In genomic region chr12:3618144-3619020, GRCm38 (mm10) we compare ENCODE assay signal across 17 mouse cellular contexts. TPM values are rescaled to one million over a fixed set of nuclear protein-coding genes. Genes with fewer than 3 reads are reported as not detected.
DNase-seq lines count a peak whose midpoint lies in the region; ATAC-seq and TF ChIP-seq lines count a peak whose summit lies in the region.
"Had no signal": no experiment of that assay in that cellular context is flagged by ENCODE, and none has a peak within 500 bp of the region (broad histone marks: within the 10 kb centered on the region; RNA-seq: fewer than 3 reads in every experiment).

No protein-coding gene starts in this region.

- H3K9me3 ChIP-seq in heart, embryonic 12.5 days (replicated peaks): no peaks in the 10 kb centered on the region
- H3K9me3 ChIP-seq in intestine, embryonic 16.5 days (ENCODE audit: control insufficient read depth, low read length): no peaks in the 10 kb centered on the region
- no peaks in the 10 kb centered on the region for H3K9me3 ChIP-seq in forebrain, embryonic 12.5 days
- H3K9me3 ChIP-seq: embryonic facial prominence, embryonic 12.5 days; limb, embryonic 15.5 days; midbrain, embryonic 12.5 days had no signal

- no peak for DNase-seq in heart, adult 2 months
- DNase-seq in ZHBTc4 (ENCODE audit: low read depth, low spot score): peak; percentile 23
- no peak for DNase-seq in thymus, postnatal 36 days
- DNase-seq: B cell, adult 2 months; cerebellum, adult 18-20 months; layer of hippocampus, adult 9-11 months; right cerebral cortex, adult 18-20 months had no signal

- intact Hi-C loops in heart, adult 2 months (cut with DNase I): no loop called here

- no peaks in the 10 kb centered on the region for H3K79me2 ChIP-seq in heart, adult 2 months (replicated peaks; ENCODE audit: control insufficient read depth, insufficient read depth, low read length)

- H3K4me2 ChIP-seq in heart, embryonic 12.5 days: no peak overlapping the region
- no peak overlapping the region for H3K4me2 ChIP-seq in intestine, embryonic 16.5 days (ENCODE audit: low read depth, low read length)
- H3K4me2 ChIP-seq in forebrain, embryonic 12.5 days: no peak overlapping the region
- H3K4me2 ChIP-seq: embryonic facial prominence, embryonic 12.5 days; heart, embryonic 11.5 days; limb, embryonic 15.5 days; midbrain, embryonic 12.5 days had no signal

- H3K27me3 ChIP-seq in heart, embryonic 12.5 days (replicated peaks): no peaks in the 10 kb centered on the region
- no peaks in the 10 kb centered on the region for H3K27me3 ChIP-seq in heart, adult 2 months (ENCODE audit: control insufficient read depth, insufficient read depth, low read length)
- no peaks in the 10 kb centered on the region for H3K27me3 ChIP-seq in intestine, embryonic 16.5 days (replicated peaks; ENCODE audit: control insufficient read depth, insufficient read depth, low read length)
- H3K27me3 ChIP-seq in forebrain, embryonic 12.5 days: no peaks in the 10 kb centered on the region
- H3K27me3 ChIP-seq: embryonic facial prominence, embryonic 12.5 days; limb, embryonic 15.5 days; midbrain, embryonic 12.5 days had no signal

- 81% methylated on average over 7 of the region's 7 CpGs for WGBS in heart, embryonic 12.5 days
- 93% methylated on average over 7 of the region's 7 CpGs for WGBS in heart, adult 2 months
- WGBS in intestine, embryonic 16.5 days: 85% methylated on average over 7 of the region's 7 CpGs
- 87% methylated on average over 7 of the region's 7 CpGs for WGBS in forebrain, embryonic 12.5 days

- H3K4me3 ChIP-seq in heart, embryonic 12.5 days: no peak overlapping the region
- H3K4me3 ChIP-seq in heart, adult 2 months: no peak overlapping the region
- H3K4me3 ChIP-seq in intestine, embryonic 16.5 days (ENCODE audit: low read length): no peak overlapping the region
- H3K4me3 ChIP-seq in forebrain, embryonic 12.5 days (replicated peaks): no peak overlapping the region
- H3K4me3 ChIP-seq: embryonic facial prominence, embryonic 12.5 days; limb, embryonic 15.5 days; midbrain, embryonic 12.5 days had no signal

- no peak overlapping the region for H3K9ac ChIP-seq in heart, embryonic 12.5 days
- H3K9ac ChIP-seq in heart, adult 2 months (ENCODE audit: low read depth, low read length): no peak overlapping the region
- H3K9ac ChIP-seq in intestine, embryonic 16.5 days (ENCODE audit: low read depth, low read length): no peak overlapping the region
- H3K9ac ChIP-seq in forebrain, embryonic 12.5 days: no peak overlapping the region
- H3K9ac ChIP-seq: embryonic facial prominence, embryonic 12.5 days; limb, embryonic 15.5 days; midbrain, embryonic 12.5 days had no signal

- TF ChIP-seq EP300 in heart, adult 2 months (IDR thresholded peaks at IDR 0.05; ENCODE audit: insufficient read depth, low read depth, low read length): no peak

- H3K4me1 ChIP-seq in heart, embryonic 12.5 days (replicated peaks): no peaks in the 10 kb centered on the region
- no peaks in the 10 kb centered on the region for H3K4me1 ChIP-seq in heart, adult 2 months (ENCODE audit: control insufficient read depth, insufficient read depth, low read length)
- no peaks in the 10 kb centered on the region for H3K4me1 ChIP-seq in intestine, embryonic 16.5 days (ENCODE audit: control insufficient read depth, insufficient read depth, low read length)
- no peaks in the 10 kb centered on the region for H3K4me1 ChIP-seq in forebrain, embryonic 12.5 days
- H3K4me1 ChIP-seq: embryonic facial prominence, embryonic 12.5 days; limb, embryonic 15.5 days; midbrain, embryonic 12.5 days had no signal

- no peak for TF ChIP-seq POLR2A in heart, adult 2 months (IDR thresholded peaks at IDR 0.05; ENCODE audit: insufficient read depth, low read depth, low read length)

- 0 out of 2 replicates have a peak, but pooled peaks have one; percentile 42 for ATAC-seq in heart, embryonic 12.5 days (ENCODE audit: insufficient number of reproducible peaks, low FRiP score)
- ATAC-seq in intestine, embryonic 16.5 days: 0 out of 2 replicates have a peak, but pooled peaks have one; percentile 58
- ATAC-seq in megakaryocyte progenitor cell, adult 5-6 weeks (replicated peaks; ENCODE audit: poor library complexity): peak; percentile 96
- ATAC-seq in forebrain, embryonic 12.5 days (ENCODE audit: low FRiP score): no peak
- ATAC-seq in granulocyte monocyte progenitor cell, adult 5-6 weeks (replicated peaks; ENCODE audit: poor library complexity, severe bottlenecking): no peak
- ATAC-seq: forebrain, embryonic 16.5 days had no signal

- TF ChIP-seq CTCF in heart, adult 2 months (IDR thresholded peaks at IDR 0.05): no peak

- H3K27ac ChIP-seq in heart, embryonic 12.5 days (ENCODE audit: poor library complexity, severe bottlenecking): no peak overlapping the region
- H3K27ac ChIP-seq in heart, adult 2 months: no peak overlapping the region
- H3K27ac ChIP-seq in intestine, embryonic 16.5 days (ENCODE audit: low read length): no peak overlapping the region
- H3K27ac ChIP-seq in forebrain, embryonic 12.5 days: no peak overlapping the region
- H3K27ac ChIP-seq: embryonic facial prominence, embryonic 12.5 days; limb, embryonic 15.5 days; midbrain, embryonic 12.5 days had no signal

- H3K36me3 ChIP-seq in heart, embryonic 12.5 days: peaks cover 3% of the 10 kb centered on the region; the same call in 1 of the 2 replicates
- no peaks in the 10 kb centered on the region for H3K36me3 ChIP-seq in heart, adult 2 months (ENCODE audit: control insufficient read depth, insufficient read depth, low read length)
- H3K36me3 ChIP-seq in intestine, embryonic 16.5 days (ENCODE audit: control insufficient read depth, insufficient read depth, low read length): no peaks in the 10 kb centered on the region
- no peaks in the 10 kb centered on the region for H3K36me3 ChIP-seq in forebrain, embryonic 12.5 days (replicated peaks)
- H3K36me3 ChIP-seq: midbrain, embryonic 12.5 days had no signal

RNA-seq across cellular contexts. Expression of gene Dtnb, which starts 46.2 kb away (rescaled TPM):
- polyA plus RNA-seq in heart, embryonic 12.5 days (2016; fragmentation: Nextera tagmentation; extraction: Ambion mirVana): 20.5 and 22.9 TPM in 2 replicates
- total RNA-seq in heart, adult 2 months (2021): 1 to 10 TPM; 6.0 to 7.1 TPM
- 6.9 and 8.0 TPM in 2 replicates for polyA plus RNA-seq in heart, adult 2 months (2012; rRNA removed)
- polyA plus RNA-seq in intestine, embryonic 16.5 days (2015; fragmentation: Nextera tagmentation; extraction: Ambion mirVana): 17.1 and 17.3 TPM in 2 replicates
- total RNA-seq in megakaryocyte progenitor cell, adult 5-6 weeks (2015): 12.4 and 16.1 TPM in 2 replicates
- total RNA-seq in megakaryocyte progenitor cell, adult 5-6 weeks (2017): 12.6 and 16.1 TPM in 2 replicates
- polyA plus RNA-seq in forebrain, embryonic 12.5 days (2016; fragmentation: Nextera tagmentation; extraction: Ambion mirVana): 30.2 and 41.6 TPM in 2 replicates
- total RNA-seq in granulocyte monocyte progenitor cell, adult 5-6 weeks (2014; fragmentation: Nextera tagmentation): 14.2 and 27.7 TPM in 2 replicates
- 8.9 and 14.3 TPM in 2 replicates for total RNA-seq in granulocyte monocyte progenitor cell, adult 5-6 weeks (2017)

Comparison
In these comparisons a context has a peak if more than half of its experiments do, and no peak if none do; other contexts are left out.
1. ATAC-seq: peak in heart, embryonic 12.5 days (single experiment), intestine, embryonic 16.5 days (single experiment) and megakaryocyte progenitor cell, adult 5-6 weeks (single experiment); none in forebrain, embryonic 12.5 days (single experiment) and granulocyte monocyte progenitor cell, adult 5-6 weeks (single experiment).